In genomic region chr16:35869126-35869525, GRCm38 (mm10) we compare ENCODE assay signal across 8 mouse cellular contexts. TPM values are rescaled to one million over a fixed set of nuclear protein-coding genes. Genes with fewer than 3 reads are reported as not detected.
DNase-seq lines count a peak whose midpoint lies in the region; ATAC-seq and TF ChIP-seq lines count a peak whose summit lies in the region.

No protein-coding gene starts in this region.

- H3K27ac ChIP-seq in ES-E14 (ENCODE audit: insufficient read depth, low read depth, low read length, poor library complexity, severe bottlenecking): peak overlapping the region; percentile 76; the same call in 1 of the 2 replicates
- H3K27ac ChIP-seq in liver, embryonic 15.5 days (replicated peaks): no peak overlapping the region

- DNase-seq in 416B (ENCODE audit: low read depth) (peak; percentile 62), ES-E14 (ENCODE audit: low read depth, low spot score) (no peak)
- peak; percentile 31 to 45 for DNase-seq in heart, postnatal 10 days
- DNase-seq in cerebellum, adult 18-20 months: no peak
- DNase-seq in right cerebral cortex, postnatal 25 days: no peak
- DNase-seq in urinary bladder, postnatal 25 days (ENCODE audit: low spot score): no peak
- no peak for DNase-seq in cerebellum, postnatal 25 days

- no peak overlapping the region for H3K4me3 ChIP-seq in ES-E14 (ENCODE audit: insufficient read depth in 1 of 2, low read depth in 1 of 2, low read length in 2 of 2, poor library complexity in 1 of 2, severe bottlenecking in 1 of 2)
- peak overlapping the region; percentile 21 for H3K4me3 ChIP-seq in liver, embryonic 15.5 days (replicated peaks)

- H3K9ac ChIP-seq in ES-E14 (ENCODE audit: insufficient read depth, low read depth, low read length, poor library complexity, severe bottlenecking): no peak overlapping the region
- no peak overlapping the region for H3K9ac ChIP-seq in liver, embryonic 15.5 days

- H3K27me3 ChIP-seq in liver, embryonic 15.5 days: peaks cover 29% of the 10 kb centered on the region

- H3K36me3 ChIP-seq in ES-E14 (ENCODE audit: control insufficient read depth, insufficient read depth, low read length, poor library complexity, severe bottlenecking): no peaks in the 10 kb centered on the region
- H3K36me3 ChIP-seq in liver, embryonic 15.5 days (replicated peaks): no peaks in the 10 kb centered on the region

- H3K4me1 ChIP-seq in ES-E14 (ENCODE audit: control insufficient read depth in 2 of 2, insufficient read depth in 2 of 2, low read length in 2 of 2, poor library complexity in 1 of 2): peaks cover 13 to 15% of the 10 kb centered on the region in 2 experiments
- H3K4me1 ChIP-seq in liver, embryonic 15.5 days (replicated peaks): peaks cover 34% of the 10 kb centered on the region

- in situ Hi-C loops in ES-E14 (cut with MboI; ENCODE audit: low sequenced_read_pairs in 2 of 2, unreplicated experiment in 2 of 2): no loop called here

- no peak for ATAC-seq in liver, embryonic 15.5 days (ENCODE audit: insufficient read depth)

- 19% methylated on average over 3 of the region's 3 CpGs for WGBS in liver, embryonic 15.5 days (ENCODE audit: insufficient replicate concordance)

- H3K4me2 ChIP-seq in liver, embryonic 15.5 days: peak overlapping the region; percentile 42

- no peaks in the 10 kb centered on the region for H3K9me3 ChIP-seq in ES-E14 (ENCODE audit: control insufficient read depth, insufficient read depth, low read depth, low read length)
- H3K9me3 ChIP-seq in liver, embryonic 15.5 days (replicated peaks): no peaks in the 10 kb centered on the region

- intact Hi-C loops in heart, postnatal 10 days (cut with DNase I): no loop called here

TF ChIP-seq in ES-E14, 5 proteins besides CTCF, POLR2A, EP300 and RAD21:
- no peak for TF ChIP-seq ZNF384 (IDR thresholded peaks at IDR 0.05; ENCODE audit: low read depth, low read length)
- TF ChIP-seq MAFK (IDR thresholded peaks at IDR 0.05; ENCODE audit: insufficient read depth, low read depth, low read length): no peak
- TF ChIP-seq ZC3H11A (IDR thresholded peaks at IDR 0.05; ENCODE audit: borderline replicate concordance, low read depth, low read length): no peak
- no peak for TF ChIP-seq HCFC1 (IDR thresholded peaks at IDR 0.05; ENCODE audit: borderline replicate concordance, insufficient read depth, low read length)
- no peak for TF ChIP-seq CHD2 (IDR thresholded peaks at IDR 0.05; ENCODE audit: low read depth, low read length)

RNA-seq across cellular contexts. Expression of gene Parp14, which starts 2.2 kb away (rescaled TPM):
- total RNA-seq in ES-E14 (2012; rRNA removed): 2.5 and 4.6 TPM in 2 replicates
- 1 to 10 TPM; 6.7 to 9.7 TPM for total RNA-seq in heart, postnatal 10 days (2021)
- polyA plus RNA-seq in liver, embryonic 15.5 days (2015; fragmentation: Nextera tagmentation; extraction: Ambion mirVana): 1.3 and 1.4 TPM in 2 replicates

Comparison
In these comparisons a context has a peak if more than half of its experiments do, and no peak if none do; other contexts are left out.
1. DNase-seq: peak in 416B (single experiment) and heart, postnatal 10 days (2 of 2); none in ES-E14 (single experiment), cerebellum, adult 18-20 months (0 of 2), right cerebral cortex, postnatal 25 days (single experiment), urinary bladder, postnatal 25 days (single experiment) and cerebellum, postnatal 25 days (0 of 2).